Mouse (Mus musculus) G1E (cell line): ENCODE results near the gene Sptssa. TPM values are rescaled to one million over a fixed set of nuclear protein-coding genes. Genes with fewer than 3 reads are reported as not detected.

Experiments
- ATAC-seq: 2 replicates; pipeline ENCODE4 v1.8.0; 2016; ENCODE audit warnings: mild to moderate bottlenecking; ENCODE audit not compliant: insufficient number of reproducible peaks, poor library complexity, low FRiP score, severe bottlenecking; ENCODE audit errors: extremely low read depth
- DNase-seq: peaks from one replicate; pipeline ENCODE4 v3.0.0; 2012; ENCODE audit warnings: low spot score
- H3K27me3 ChIP-seq: 2 replicates; pipeline ENCODE4 v1.6.1; 2012; ENCODE audit warnings: mild to moderate bottlenecking, low read length, inconsistent platforms; ENCODE audit not compliant: insufficient read depth
- H3K36me3 ChIP-seq: replicated peaks from 2 replicates; pipeline ENCODE3; 2012; ENCODE audit warnings: mild to moderate bottlenecking, inconsistent platforms
- H3K4me1 ChIP-seq: 2 replicates; pipeline ENCODE4 v1.6.1; 2012; ENCODE audit warnings: low read depth, low read length, inconsistent platforms, mixed read lengths; ENCODE audit not compliant: insufficient read depth
- H3K4me3 ChIP-seq: 2 replicates; pipeline ENCODE4 v1.5.1; 2012; ENCODE audit warnings: low read depth, mild to moderate bottlenecking, inconsistent platforms, low read length, moderate library complexity, mixed read lengths
- H3K9me3 ChIP-seq: replicated peaks from 2 replicates; pipeline ENCODE4 v1.6.1; 2012; ENCODE audit warnings: inconsistent platforms
- CTCF ChIP-seq: IDR thresholded peaks from 2 replicates; pipeline ENCODE4 v1.5.1; 2012; ENCODE audit warnings: low read depth, low read length, inconsistent platforms, mixed read lengths
- GATA1 ChIP-seq: IDR thresholded peaks from 2 replicates; pipeline ENCODE4 v1.6.1; 2012; ENCODE audit warnings: borderline replicate concordance, low read length, inconsistent platforms, mixed read lengths
- GATA2 ChIP-seq: IDR thresholded peaks from 2 replicates; pipeline ENCODE4 v1.6.1; 2012; ENCODE audit warnings: low read depth, low read length, inconsistent platforms, borderline replicate concordance
- POLR2AphosphoS5 ChIP-seq: IDR thresholded peaks from 2 replicates; pipeline ENCODE4 v1.6.1; 2012; ENCODE audit warnings: low read depth, low read length, inconsistent platforms; ENCODE audit not compliant: insufficient replicate concordance
- TAL1 ChIP-seq: conservative IDR thresholded peaks from 2 replicates; pipeline ENCODE4 v1.6.1; 2012; ENCODE audit warnings: low read depth, low read length, inconsistent platforms, mixed read lengths
- polyA plus RNA-seq: library from polyadenylated mRNA; stranded (reverse); fragments of >175 nt; gene quantifications from 2 replicates; pipeline ENCODE4 v1.2.3, GENCODE M21; 2012
- total RNA-seq, 2 experiments: library from RNA; stranded (forward) in 1 of 2; stranded (reverse) in 1 of 2; fragments of 200-1000 nt in 1 of 2; fragments of >200 nt in 1 of 2; fragmentation: Nextera tagmentation in 1 of 2; gene quantifications; 2 replicates each; pipeline ENCODE4 v1.2.3; 2014 to 2017

Sptssa gene
- total and polyA plus RNA-seq, 3 experiments = 24.3 to 294 (median 51.8) TPM

- Histone ChIP-seq H3K4me3 (peak overlapping the region; percentile 82), H3K9me3 (no peaks in the 10 kb centered on the region), H3K4me1 (peaks cover 50% of the 10 kb centered on the region), H3K27me3 (no peaks in the 10 kb centered on the region), H3K36me3 (peaks cover 23% of the 10 kb centered on the region)
- TF ChIP-seq GATA1 (no peak), GATA2 (no peak), POLR2AphosphoS5 (no peak)
- ATAC-seq (peak; percentile 1; the same call in 1 of the 2 replicates), DNase-seq (peak; percentile 53)
Observed at GRCm38 (mm10) chr12:54656039-54656395, 356 bp downstream of the Sptssa start.

DNA sequence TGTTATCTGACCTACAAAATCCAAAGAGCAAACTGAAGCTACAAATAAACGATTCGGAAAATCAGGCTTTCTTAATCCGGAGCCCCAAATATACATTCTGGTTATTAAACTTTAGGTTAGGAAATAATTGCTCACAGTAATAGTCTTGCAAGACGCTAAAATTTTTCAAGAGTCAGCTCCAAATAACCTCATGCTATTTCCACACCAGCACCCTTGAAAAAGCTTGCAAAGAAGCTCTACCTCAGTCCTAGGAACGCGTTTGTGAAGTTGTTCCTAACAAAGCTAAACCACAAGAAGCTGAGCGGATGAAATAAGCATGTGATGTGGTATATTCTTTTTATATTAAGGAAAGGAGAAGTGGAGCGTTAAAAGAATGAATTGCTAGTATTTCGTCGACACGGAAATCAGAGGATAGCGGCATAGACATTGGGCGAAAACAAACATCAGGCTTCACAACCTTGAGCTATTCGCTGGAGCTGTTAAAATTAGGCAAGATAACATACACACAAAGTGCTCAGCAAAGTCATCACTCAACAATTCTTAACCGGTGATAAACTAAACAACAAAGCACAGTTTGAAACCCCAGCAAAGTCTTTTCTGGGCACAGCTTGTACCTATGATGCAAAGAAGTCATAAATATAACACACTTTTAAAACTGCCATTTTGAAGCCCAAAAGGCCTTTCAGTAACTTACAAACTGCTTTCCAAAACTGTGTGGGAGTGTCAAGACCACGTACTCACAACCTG lies 908 bp downstream of the Sptssa start:
- Histone ChIP-seq H3K36me3 (peaks cover 27% of the 10 kb centered on the region), H3K27me3 (no peaks in the 10 kb centered on the region), H3K4me1 (peaks cover 50% of the 10 kb centered on the region), H3K9me3 (no peaks in the 10 kb centered on the region), H3K4me3 (peak overlapping the region; percentile 82)
- TF ChIP-seq POLR2AphosphoS5 (no peak; the same call in 1 of the 2 replicates), GATA1 (no peak), GATA2 (no peak), TAL1 (no peak), CTCF (no peak)
- DNase-seq = no peak
- ATAC-seq = peak; percentile 9; the same call in 1 of the 2 replicates

- peak overlapping the region; percentile 22; the same call in 1 of the 2 replicates for H3K4me3 ChIP-seq
- peak; percentile 23 for DNase-seq
- H3K9me3 ChIP-seq = no peaks in the 10 kb centered on the region
- TF ChIP-seq POLR2AphosphoS5 (no peak), GATA2 (no peak), GATA1 (no peak), CTCF (no peak), TAL1 (no peak)
- ATAC-seq = no peak
- H3K36me3 ChIP-seq = peaks cover 34% of the 10 kb centered on the region
- H3K4me1 ChIP-seq = peaks cover 50% of the 10 kb centered on the region
- no peaks in the 10 kb centered on the region for H3K27me3 ChIP-seq
Observed at GRCm38 (mm10) chr12:54654741-54655140, 1.6 kb downstream of the Sptssa start.

DNA sequence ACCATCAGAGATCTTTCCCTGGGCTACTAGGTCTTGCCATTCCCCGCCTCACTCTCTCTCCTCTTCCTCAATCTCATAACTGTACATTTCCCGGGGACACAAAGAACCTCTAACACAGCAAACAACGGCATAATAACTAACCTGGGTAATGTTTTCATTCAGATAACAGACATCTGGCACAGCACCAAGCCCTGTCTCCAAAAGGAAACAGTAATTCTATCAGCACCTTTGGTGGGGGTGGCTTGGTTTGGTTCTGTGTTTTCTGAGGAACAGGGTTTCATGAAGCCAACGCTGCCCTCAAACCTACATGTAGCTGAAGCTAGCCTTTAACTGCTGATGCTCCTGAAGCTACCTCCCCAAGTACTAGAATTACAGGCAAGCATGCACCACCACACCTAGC lies 2.2 kb downstream of the Sptssa start:
- Histone ChIP-seq H3K36me3 (peaks cover 37% of the 10 kb centered on the region), H3K9me3 (no peaks in the 10 kb centered on the region), H3K27me3 (no peaks in the 10 kb centered on the region), H3K4me1 (peaks cover 46% of the 10 kb centered on the region), H3K4me3 (no peak overlapping the region)
- ATAC-seq = no peak
- TF ChIP-seq CTCF (no peak), GATA2 (no peak), GATA1 (no peak), POLR2AphosphoS5 (no peak), TAL1 (no peak)
- peak; percentile 34 for DNase-seq

- Histone ChIP-seq H3K9me3 (no peaks in the 10 kb centered on the region), H3K4me1 (peaks cover 33% of the 10 kb centered on the region), H3K27me3 (no peaks in the 10 kb centered on the region), H3K36me3 (peaks cover 55% of the 10 kb centered on the region), H3K4me3 (no peak overlapping the region)
- DNase-seq (no peak), ATAC-seq (no peak)
- TF ChIP-seq GATA1 (no peak), CTCF (no peak), POLR2AphosphoS5 (no peak), TAL1 (no peak), GATA2 (no peak)
Observed at GRCm38 (mm10) chr12:54652346-54652745, 4.0 kb downstream of the Sptssa start.

- no peak for DNase-seq
- TF ChIP-seq GATA2 (no peak), TAL1 (no peak), CTCF (no peak), GATA1 (no peak), POLR2AphosphoS5 (no peak)
- no peak overlapping the region for H3K4me3 ChIP-seq
- H3K27me3 ChIP-seq = no peaks in the 10 kb centered on the region
- peaks cover 60% of the 10 kb centered on the region for H3K36me3 ChIP-seq
- peaks cover 28% of the 10 kb centered on the region for H3K4me1 ChIP-seq
- no peaks in the 10 kb centered on the region for H3K9me3 ChIP-seq
- no peak for ATAC-seq
Observed at GRCm38 (mm10) chr12:54651820-54652219, 4.6 kb downstream of the Sptssa start.
